Mouse (Mus musculus) induced T-regulatory cell, adult 2 months (primary cell): ENCODE measurements around the gene Tmem163.

Experiments
- DNase-seq: peaks from one replicate; pipeline ENCODE4 v3.0.0-alpha.2; 2012; ENCODE audit warnings: low read depth

Gene Tmem163

GRCm38 (mm10) chr1:127651564-127651963, 27.8 kb downstream of the Tmem163 start:
- DNase-seq: no peak

DNA sequence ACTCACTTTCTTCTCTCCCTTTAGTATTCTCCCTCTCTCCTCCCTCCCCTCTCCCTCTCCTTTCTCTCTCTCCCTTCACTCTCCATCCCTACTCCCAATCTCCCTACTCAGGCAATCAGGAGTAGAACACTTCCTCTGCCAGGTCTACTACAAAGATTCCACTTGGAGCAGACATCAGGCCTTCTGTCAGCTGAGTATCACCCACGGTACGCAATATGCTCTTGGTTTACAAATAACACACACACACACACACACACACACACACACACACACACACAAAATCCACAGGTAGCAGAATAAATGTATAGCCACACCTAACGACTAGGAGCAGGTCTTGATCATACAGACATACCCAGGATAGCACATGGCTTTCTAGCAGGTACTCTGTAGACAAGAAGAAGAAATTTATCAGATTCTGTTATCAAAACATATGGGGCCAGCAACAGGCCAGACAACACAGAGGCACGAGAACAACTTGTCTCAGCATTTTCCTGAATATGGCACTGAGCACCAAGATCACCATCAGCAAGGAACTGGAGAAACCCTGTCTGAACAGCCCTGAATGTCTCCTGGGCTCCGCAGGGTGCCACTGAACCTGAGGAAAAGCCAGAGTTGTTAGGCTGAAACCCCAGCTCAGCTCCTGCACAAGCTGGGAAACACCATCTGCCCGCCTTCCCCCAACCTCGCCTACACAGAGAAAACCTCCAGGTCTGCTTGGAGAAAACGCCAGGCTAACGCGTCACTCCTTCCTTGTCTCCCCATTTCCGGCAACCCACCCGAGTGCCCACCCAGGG, 36.2 kb downstream of the Tmem163 start:
- no peak for DNase-seq

- peak; percentile 56 for DNase-seq
Observed at GRCm38 (mm10) chr1:127637917-127638316, 41.4 kb downstream of the Tmem163 start.

DNA sequence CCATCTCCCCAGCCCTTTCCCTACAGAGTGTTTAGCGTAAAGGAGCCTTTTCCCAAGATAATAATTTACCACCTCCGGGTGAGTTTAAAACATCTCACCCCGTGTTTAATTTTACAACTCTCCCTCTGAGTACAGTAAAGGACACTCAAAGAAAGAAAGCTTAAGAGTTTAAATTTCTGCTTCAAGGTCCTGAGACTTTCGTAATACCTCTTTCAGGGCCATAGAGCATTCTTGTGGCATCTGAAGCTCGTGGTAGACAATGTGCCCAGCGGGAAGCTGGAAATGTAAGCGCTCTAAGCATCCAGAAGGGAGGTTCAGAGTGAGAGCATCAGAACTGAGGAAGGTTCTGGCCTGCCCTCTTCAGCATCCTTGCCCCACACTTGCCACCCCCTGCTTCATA, 52.2 kb downstream of the Tmem163 start:
- peak; percentile 56 for DNase-seq

GRCm38 (mm10) chr1:127625577-127626362, 53.6 kb downstream of the Tmem163 start:
- peak; percentile 78 for DNase-seq

DNA sequence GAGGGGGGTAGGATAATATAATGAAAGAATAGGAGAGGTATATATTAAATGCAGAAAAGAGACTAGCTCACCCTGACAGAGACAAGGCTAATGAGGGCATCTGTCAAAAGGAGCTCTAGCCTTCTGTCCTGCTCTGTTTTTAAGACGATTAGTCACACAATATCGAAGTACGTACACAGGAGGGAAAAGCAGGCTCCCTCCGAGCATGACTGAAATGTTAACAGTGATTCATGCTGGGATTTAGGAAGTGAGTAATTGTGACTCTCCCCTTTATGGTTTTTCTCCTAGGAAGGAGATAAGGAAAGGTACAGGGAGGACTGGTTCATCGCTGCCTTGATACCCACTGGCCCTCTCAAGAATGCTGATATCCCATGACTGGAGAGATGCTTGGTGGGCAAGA, 57.0 kb downstream of the Tmem163 start:
- DNase-seq: no peak

DNA sequence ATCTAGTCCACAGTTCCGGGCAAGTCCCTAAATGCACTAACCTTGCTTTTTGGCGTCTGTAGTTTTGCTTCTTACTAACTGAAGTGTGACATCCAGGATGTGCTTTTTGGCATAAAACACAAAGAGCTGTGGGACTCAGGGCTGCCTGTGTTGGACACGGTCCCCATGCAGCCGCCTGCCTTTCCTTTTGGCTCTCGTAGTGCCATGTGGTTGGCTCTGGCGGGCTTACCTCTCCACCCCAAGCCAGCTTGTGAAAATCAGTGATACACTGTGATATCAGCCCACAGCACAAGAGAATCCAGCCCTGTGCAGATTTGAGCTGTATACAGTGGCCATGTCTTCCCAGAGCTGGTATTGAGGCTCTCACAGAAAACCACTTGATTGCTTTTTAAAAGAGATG, 60.3 kb downstream of the Tmem163 start:
- DNase-seq: no peak

- no peak for DNase-seq
Observed at GRCm38 (mm10) chr1:127610378-127610777, 69.0 kb downstream of the Tmem163 start.

DNA sequence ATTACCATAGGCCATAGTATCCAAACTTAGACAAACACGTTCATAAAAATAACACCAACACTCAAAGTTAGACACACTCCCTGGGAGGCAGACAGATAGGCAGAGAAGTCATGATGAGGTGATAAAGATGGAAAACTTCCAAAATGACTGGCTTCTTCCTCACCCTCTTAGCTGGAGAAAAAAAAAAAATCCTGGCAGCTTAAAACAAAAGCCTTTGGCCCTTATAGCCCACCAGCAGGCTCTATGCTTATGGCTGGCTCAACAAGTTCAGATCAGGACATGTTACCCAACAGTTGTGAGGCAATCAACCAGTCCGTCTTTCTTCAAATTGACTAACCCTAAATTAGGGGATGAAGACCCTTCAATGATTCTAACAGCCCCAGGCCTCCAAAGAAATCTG, 69.5 kb downstream of the Tmem163 start:
- no peak for DNase-seq

GRCm38 (mm10) chr1:127608326-127608725, 71.0 kb downstream of the Tmem163 start:
- no peak for DNase-seq

DNA sequence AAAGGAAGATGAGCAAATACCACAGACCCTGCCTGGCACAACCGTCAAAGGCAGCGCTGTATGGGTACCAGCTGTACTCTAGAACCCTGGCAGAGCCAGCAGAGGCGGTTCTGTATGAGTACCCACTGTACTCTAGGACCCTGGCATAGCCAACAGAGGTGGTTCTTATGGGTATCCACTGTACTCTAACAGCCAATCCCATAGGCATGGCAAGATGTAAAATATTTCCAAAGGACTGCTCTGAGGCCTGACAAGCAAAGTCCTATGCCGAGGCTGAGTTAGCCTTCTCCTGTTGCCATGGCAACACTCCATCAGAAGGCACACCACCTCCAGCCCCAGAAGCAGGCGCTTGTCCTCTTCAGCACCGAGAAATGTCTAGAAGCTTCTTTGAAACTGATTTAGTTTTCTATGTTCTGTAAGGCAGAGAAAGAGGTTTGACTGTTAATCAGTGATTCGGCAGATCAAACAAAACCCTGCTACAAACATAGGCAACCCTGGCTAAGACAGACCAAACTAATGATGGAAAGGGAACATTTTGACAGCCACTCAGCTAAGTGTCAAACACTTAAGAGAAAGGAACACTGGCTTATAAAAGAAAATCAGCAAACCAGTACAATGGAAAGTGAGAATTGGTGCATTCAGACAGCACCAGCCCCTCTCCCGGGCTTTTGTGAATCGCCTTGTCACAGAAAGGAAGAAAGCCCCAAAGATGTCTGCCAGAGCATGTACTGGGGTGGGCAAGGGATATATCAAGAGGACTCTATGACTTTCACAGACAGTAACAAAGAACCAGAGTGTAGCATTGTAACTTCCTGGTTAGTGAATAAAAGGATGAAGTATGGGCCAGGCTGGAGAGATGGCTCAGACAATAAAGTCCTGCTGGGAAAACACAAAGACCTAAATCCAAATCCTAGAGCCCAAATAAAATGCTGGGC, 75.4 kb downstream of the Tmem163 start:
- no peak for DNase-seq

GRCm38 (mm10) chr1:127596143-127596542, 83.2 kb downstream of the Tmem163 start:
- no peak for DNase-seq

- no peak for DNase-seq
Observed at GRCm38 (mm10) chr1:127595735-127596134, 83.6 kb downstream of the Tmem163 start.

GRCm38 (mm10) chr1:127589542-127589941, 89.8 kb downstream of the Tmem163 start:
- DNase-seq: no peak

GRCm38 (mm10) chr1:127587071-127587470, 92.3 kb downstream of the Tmem163 start:
- DNase-seq: no peak

DNA sequence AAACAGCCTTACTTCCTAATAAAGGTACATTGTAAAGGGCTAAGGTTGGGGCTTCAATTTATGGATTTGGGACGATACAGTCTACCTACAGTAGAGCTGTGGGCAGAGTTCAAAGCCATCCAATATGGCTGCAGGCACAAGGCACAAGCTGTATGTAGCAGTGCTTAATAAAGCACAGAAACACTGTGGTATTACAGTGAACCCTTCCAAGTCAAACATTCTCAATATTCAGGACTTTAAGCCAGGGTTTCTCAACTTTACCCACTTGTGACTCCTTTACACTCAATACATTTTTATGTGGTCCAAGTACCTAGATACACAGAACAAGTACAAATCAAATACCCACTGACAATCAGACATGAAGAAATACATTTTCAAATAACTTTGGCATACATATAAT, 93.2 kb downstream of the Tmem163 start:
- DNase-seq: no peak

- no peak for DNase-seq
Observed at GRCm38 (mm10) chr1:127577981-127578380, 101.4 kb downstream of the Tmem163 start.

GRCm38 (mm10) chr1:127577083-127577482, 102.3 kb downstream of the Tmem163 start:
- DNase-seq: no peak

GRCm38 (mm10) chr1:127576563-127576962, 102.8 kb downstream of the Tmem163 start:
- DNase-seq: no peak

- DNase-seq: no peak
Observed at GRCm38 (mm10) chr1:127576143-127576542, 103.2 kb downstream of the Tmem163 start.

GRCm38 (mm10) chr1:127575692-127576091, 103.7 kb downstream of the Tmem163 start:
- DNase-seq: no peak

- DNase-seq: no peak
Observed at GRCm38 (mm10) chr1:127573186-127573585, 106.2 kb downstream of the Tmem163 start.
